Mouse (Mus musculus) adrenal gland, adult 2 months (tissue): ENCODE data around the gene Dennd1a. TPM values are rescaled to one million over a fixed set of nuclear protein-coding genes. Genes with fewer than 3 reads are reported as not detected.
A peak's percentile ranks its signal among the peaks of the same experiment; 100 is the strongest.

Experiments used
- DNase-seq: peaks from one replicate; pipeline ENCODE4 v3.0.0; 2021
- polyA plus RNA-seq: library from polyadenylated mRNA; depleted of rRNA; stranded (reverse); fragments of >200 nt; gene quantifications from 2 replicates; pipeline ENCODE4 v1.2.3, GENCODE M21; 2012
- total RNA-seq, 2 experiments: library from RNA; stranded (reverse); gene quantifications; 2 replicates each; pipeline ENCODE4 v1.2.3; 2021

Dennd1a gene
- total and polyA plus RNA-seq, 3 experiments, result 23.6 to 29.8 (median 26.4) TPM

DNA sequence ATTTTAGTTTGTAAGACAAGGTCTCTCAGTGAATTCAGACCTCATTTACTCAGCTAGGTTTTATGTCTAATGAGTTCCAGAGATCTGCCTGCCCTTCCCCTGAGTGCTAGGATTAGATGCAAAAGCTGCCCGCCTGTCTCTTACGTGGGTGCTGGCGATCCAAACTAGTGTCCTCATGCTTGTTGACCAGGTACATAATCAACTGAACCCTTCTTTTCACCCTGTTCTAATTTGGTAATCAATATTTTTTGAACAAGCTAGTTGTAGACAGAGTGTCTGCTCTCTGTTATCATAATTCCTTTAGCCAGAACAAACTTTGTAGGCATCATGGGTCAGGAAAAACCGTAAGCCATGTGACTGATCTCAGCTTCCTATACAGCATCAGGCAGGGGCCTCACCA lies 241.9 kb downstream of the Dennd1a start:
- DNase-seq, result no peak

DNA sequence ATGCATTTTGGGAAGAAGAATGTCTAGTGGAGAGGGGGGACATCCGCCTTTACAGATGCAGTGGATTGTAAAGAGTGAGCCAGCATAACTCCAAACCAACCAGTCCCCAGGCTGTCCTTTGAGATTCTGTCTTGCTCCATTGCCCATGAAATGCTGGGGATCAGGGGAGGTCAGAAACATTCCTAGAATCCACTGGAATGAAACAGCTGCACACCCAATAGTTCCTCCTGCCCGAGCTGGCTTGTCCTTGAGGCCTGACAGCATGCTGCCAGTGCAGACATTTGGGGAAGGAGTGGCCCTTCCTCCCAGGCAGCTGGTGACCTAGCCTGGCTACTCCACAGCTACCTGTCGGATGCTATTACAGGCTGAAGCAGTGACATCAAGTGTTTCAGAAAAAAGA lies 246.3 kb downstream of the Dennd1a start:
- peak; percentile 15 for DNase-seq

DNA sequence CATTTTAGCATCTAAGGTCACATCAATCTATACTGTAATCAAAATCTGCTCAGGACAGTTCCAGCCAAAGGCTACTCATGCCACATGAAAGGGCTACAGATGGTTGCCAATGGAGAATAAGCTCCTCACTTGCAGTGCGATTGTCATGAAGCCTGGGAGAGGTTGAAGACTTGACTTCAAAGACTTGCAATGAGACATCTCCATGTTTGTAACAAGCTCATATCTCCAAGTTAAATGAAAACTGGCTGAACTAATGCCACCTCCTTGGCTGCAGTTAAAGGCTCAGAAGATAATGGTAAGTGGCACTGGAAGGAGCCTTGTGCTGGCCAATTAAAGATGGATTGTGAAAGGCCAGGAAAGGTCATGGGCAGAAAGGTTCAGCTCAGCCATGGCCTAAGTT lies 247.6 kb downstream of the Dennd1a start:
- no peak for DNase-seq

DNA sequence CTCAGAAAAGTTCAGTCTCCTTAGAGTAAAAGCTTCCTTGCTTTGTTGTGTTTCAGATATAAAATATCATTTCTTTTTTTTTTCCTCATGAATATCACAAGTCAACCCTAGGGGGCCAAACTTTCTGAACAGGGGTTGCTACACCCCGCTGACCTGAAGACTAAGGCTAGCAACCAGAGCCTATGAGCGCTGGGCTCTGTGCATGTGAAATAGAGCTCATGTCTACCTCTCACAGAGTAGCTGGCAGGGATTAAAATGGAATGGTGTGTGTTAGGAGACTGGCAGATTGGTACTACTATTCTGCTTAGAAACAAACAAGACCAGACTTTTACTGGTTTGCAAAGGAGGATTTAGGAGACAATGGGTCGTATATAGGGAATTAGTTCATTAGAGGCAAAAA lies 258.9 kb downstream of the Dennd1a start:
- no peak for DNase-seq

DNA sequence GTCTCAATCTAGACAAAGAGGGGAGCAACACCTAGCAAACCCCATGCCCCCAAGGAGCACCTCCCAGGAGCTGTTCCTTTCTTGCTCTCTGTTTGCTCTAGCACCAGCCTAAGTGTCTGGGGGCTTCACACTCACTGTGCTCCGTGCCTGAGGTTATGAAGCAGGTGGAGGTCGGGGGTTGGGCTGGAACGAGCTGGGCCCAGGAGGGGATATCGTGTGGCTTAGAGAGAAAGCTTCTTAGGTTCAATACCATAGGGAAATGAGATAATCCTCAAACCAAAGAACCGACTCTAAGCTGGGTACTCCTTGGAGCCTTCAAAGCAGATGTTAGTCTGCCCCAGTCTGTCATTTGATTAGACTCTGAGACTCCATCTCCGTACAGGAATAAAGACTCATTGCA lies 261.6 kb downstream of the Dennd1a start:
- no peak for DNase-seq

DNA sequence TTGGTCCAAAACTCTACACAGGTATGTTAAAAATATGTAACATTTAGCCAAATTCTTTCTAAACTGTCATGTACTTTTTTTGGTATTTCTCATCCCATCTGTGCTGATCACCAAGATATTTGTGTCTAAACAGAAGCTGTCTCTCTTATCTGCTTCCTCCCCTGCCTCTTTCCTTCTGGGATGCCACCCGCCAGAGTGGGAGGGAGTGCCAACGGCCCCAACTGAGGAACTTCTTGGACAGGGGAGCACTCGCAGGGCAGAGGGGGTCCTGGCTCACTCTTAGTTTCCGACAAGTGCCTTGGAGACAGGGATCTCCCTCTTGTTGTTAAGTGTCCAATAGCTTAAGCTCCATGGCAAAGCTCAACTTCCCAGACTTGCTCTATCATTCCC lies 263.5 kb downstream of the Dennd1a start:
- no peak for DNase-seq

DNA sequence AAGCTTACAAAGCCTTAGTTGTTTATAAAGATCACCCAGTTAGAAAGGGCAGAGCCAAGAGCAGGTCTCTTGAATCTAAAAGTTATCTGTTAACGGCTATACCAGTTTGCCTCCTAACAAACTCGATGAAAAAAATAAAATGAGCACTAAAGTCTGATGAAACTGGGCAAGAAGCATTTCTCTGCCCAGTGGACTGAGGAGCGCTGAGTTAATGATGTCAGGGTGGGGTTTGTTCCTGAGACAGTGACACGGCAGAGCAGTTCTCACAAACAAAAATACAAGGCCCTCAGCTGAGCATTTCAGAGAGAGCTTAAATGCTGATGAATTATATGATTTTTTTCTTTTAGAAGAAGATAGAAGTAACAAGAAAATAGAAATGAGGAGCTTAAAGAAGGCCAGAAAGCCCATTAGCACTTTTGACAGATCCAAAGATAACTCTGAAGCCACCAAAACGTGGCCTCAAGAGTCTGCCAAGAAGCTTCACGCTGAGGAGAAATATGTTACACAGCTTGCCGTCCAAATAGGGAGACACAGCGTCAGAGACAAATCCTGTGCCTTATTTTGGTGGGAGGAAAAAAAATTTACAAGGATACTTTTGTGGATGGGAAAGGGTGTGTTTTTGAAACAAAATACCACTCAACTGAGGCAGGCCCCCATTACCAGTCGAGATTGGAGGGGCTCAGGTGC lies 264.0 kb downstream of the Dennd1a start:
- no peak for DNase-seq

DNA sequence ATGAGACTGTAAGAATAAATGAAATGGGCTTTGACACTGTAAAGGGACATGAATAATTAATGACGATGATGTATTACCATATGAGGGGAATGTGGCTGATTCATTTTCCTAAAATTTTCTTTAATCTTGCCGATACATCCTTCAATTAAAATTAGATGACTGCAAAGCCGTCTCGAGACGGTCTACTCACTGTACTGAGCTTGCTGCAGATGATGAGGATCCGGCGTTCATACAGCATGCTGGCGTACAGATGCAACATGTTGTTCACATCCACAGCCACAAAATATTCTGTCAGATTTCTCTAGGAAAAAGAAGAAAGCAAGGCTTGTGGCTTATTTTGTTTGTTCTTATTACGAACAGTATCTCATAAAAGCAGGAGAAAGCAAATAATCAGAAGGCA lies 266.0 kb downstream of the Dennd1a start:
- no peak for DNase-seq

DNA sequence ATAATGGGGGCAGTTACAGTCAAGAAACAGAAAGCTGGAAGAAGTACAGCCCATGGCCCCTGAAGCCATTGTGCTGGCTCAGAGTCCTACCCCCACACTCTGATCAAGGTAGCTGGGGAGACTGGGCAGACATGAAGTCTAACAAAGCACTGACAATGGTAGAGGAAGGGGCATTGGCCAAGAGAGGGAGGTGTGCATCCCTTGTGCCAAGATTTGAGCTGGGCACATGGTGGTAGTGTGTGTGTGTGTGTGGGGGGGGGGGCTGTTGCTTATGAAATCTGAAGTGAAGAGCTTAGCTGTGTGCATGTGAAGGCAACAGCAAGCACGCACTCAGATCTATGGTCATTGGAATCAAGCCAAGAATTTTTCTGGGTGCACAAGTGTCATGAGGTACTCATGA lies 272.5 kb downstream of the Dennd1a start:
- no peak for DNase-seq

DNA sequence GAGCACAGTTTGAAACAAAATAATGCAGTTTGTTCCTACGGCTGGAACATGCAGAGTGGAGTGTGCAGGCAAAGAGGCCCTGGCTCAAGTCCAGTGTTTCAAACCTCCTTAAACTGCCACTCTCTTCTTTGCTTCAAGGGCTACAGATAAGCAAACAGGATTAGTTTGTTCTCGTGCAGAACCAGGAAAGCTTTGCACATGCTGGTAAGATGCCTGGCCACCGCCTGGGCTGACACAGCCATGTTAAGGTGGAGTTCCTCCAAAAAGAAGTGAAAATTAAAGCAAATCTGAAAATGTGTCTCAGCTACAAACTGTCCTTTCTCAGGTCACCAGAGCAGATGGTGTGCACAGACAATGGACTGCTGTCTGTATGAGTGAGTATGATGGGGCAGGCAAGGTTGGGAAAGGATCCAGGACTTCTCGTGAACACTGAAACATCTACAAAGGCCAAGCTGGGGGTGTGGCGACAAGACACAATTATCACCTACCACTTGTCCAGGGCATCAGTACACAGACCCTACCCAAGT lies 273.3 kb downstream of the Dennd1a start:
- DNase-seq, result peak; percentile 27

DNA sequence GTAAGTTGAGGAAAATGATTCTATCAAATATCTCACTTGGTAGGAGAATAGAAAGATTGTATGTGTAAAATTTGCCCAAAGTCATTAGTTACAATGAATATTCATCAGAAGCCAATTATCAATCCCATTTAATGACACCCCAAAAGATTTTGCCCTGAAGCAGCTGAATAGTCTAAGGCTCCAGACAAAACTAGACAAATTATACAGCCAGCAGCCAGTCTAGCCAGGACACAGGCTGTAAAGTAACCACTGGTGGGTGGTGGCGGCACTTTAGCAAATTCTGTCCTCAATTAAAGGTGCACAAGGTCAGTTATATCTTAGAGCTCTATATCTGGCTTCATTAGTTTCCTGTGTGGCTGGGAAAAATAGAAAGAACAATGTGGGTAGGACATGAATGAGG lies 280.0 kb downstream of the Dennd1a start:
- DNase-seq, result no peak

DNA sequence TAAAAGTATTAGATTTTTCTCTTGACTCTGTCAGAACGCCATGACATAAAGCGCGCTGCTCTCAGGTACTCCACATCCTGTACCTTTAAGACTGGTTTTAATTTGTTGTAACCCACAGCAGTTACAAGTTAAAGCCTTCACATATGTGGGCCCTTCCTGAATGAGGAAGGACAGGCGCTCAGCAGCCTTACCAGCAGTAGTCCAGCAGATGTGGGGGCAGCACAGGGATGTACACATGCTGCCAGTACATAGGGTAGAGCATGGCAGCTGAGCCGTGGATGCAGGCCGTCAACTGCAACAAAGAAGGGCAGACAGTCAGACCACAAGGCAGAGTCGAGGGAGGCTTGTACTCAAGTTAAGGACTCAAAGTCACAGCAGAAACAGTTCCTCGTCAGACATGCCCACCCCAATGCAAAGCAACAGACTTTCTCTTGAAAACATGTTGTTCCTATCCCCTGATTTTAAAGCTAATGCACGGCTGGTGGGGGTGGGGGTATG lies 284.0 kb downstream of the Dennd1a start:
- DNase-seq, result no peak

DNA sequence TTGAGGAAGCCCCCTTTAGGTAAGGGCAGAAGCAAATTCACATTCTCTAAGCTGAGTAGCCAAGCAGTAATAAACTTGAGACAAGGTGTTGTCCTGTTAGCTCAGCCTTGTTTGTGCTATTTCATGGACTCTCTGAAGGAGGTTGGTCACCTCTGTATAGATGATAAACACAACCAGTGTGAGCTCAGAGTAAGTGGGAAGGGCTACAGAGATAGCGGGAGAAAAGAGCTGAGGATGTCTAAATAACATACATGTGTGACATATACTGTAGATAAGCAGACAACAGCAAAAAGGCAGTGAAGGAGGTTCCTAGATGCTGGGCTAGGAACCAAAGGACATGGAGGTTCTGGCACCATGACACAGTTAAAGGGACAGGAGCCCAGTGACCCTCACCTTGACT lies 286.2 kb downstream of the Dennd1a start:
- no peak for DNase-seq

DNA sequence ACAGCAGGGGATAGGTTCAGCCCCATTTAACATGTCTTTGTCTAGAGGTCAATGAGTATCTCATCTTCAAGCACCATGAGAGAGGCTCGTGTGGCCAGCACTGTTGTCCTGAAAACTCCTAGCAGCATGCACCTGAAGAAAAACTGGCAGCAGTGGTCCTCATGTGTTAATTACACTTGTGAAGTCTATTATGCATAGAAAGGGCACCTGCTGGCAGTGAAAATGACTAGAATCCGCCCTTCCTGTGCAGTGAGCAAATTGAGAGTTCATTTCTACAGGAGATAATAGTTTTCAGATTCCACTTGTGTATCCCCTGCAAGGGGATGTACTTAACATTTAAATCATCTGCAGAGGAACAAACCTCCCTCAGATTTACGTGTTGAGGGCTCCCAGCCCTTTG lies 289.2 kb downstream of the Dennd1a start:
- DNase-seq, result no peak

DNA sequence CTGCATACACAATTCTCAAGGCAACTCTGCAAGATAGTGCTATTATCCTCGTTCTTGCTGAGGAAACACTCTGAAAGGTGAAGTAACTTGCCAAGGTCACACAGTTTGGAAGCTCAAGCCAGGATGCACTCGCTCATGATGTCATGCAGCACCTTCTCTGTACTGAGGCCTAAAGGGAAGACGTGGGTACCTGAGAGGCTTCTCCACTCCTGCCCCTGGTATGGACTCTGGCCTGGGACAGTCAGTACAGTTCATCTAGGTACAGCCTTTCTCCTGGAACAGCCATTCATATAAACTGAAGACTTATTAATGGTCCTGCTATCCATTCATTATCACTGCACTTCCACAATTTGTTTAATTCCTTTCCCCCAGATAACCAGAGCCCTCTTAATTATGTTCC lies 298.1 kb downstream of the Dennd1a start:
- no peak for DNase-seq

DNA sequence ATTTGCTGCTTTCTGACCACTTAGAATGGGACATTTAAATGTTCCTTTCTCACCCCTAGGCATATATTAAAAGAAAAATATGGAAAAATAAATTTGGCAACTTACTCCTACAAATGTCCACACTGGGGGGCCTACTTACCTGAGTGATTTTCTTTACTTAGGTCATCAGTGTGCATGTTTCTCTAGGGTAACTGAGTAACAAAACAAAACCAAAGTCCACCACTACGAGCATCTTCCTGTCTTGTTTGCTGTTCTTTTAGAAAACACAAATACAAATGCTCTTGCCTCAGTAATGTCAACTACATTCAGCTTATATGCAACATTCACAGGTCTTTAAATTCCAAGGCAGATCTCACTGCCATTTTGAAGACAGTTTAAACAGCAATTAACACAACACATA lies 298.9 kb downstream of the Dennd1a start:
- no peak for DNase-seq

DNA sequence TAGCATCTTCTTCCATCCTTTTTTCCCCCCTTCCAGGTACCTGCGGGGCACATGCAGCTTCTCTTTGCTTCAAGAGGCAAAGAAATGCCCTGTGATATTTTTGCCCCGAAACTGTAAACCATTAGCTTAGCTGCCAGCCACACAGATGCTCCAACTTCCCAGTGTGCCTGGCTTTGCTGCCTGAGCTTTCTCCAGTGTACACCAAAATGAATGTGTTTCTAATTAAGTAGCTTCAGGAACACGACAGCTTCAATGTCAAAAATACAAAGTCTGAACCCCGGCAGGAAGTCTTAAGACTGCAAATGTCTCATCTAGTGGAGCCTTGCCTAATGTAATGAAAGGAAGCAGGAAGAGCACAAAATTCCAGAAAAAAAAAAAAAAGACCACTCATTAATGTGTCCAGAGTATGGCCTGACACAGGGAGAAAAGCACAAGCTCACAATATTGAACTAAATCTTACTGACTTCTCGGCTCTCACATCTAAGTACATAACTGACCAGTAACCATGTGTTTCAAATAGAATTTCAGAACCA lies 301.4 kb downstream of the Dennd1a start:
- DNase-seq, result no peak

DNA sequence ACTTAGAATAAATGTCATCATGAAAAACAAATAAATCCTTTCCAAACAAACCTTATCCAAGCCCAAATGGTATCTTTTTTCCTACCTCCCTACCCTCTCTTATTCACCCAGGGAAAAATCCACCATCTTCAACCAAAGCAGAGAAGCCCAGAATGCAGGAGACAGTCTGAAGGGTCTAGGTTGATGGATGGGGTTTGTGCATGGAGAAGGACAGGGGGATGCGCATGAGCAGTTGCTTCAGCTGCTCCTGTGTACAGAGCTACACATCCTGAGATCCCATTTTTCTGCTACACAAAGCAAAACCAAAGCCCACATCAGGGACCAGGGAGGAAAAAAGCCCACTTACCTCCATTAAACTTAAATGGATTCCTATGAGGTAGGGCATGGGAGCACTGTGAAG lies 304.5 kb downstream of the Dennd1a start:
- DNase-seq, result no peak

DNA sequence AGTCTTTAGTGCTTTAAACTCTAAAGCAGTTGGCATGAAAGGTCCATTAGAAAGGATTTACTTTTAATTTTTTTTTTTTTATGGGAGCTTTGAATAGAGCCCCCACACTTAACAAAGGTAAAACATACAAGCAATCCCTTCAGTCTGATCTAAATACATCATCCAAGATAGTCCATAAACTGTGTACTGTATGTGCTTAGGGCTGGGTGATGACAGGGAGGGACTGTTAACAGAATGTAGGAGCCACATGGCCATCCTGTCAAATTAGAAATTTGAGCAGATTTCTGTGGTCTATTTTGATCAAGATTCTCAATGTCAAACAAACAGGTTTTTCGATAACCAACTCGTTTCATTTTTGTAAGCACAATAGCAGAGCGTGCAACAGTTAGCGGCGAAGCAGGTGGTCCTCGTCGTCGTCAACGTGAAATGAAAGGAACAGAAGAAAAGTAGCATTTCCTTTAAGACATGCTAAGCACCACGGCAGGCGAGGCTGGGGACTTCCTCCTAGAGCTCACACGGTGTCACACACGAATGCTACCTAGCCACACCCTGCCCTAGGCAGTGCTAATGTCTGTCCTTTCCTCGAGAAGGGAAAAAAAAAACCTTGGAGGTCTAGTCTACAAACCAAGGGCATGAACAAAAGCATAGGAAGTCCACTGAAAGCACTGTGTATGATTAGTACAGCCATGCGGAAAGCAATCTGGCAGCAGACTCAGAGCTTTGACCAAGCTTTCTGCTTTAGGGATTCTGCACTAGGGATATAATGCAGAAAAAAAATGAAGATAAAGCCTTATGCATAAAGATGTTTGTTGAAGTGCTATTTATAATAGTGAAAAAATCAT lies 305.4 kb downstream of the Dennd1a start:
- DNase-seq, result no peak

DNA sequence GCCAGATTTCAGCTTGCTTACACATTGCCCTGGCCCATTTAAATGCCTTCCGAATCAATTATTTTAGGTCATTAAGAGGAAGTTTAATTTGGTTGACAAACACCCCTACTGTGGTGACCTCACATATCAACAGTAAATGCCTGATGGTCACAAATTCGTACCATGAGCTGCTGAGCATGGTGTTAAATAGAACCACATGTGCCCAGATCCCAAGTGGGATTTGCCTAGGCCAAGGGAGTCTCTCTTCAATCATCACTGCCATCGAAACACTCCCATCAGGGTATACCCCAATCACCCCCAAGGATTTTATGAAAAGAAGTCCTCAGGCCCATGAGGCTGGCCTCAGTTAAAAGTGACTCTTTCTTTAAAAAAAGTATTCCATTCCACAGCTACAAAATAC lies 313.0 kb downstream of the Dennd1a start:
- no peak for DNase-seq

DNA sequence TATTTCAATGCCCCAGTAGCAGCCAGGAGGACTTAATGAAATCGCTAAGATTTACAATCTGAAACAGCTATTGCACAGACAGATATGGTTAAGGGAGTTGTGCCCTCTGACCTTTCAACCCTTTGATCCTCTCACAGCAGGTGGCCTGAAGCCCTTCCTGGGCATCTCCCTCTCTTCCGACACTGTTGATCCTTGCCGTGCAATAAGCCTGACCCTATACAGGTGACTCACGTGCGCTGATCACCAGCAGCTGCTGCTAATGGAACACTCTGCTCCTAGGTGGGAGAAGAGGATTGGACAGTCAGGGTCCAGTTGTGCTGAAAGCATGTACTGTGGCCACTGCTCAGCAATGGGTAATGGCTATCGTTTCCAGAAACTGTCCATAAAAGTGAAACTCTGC lies 314.6 kb downstream of the Dennd1a start:
- no peak for DNase-seq

DNA sequence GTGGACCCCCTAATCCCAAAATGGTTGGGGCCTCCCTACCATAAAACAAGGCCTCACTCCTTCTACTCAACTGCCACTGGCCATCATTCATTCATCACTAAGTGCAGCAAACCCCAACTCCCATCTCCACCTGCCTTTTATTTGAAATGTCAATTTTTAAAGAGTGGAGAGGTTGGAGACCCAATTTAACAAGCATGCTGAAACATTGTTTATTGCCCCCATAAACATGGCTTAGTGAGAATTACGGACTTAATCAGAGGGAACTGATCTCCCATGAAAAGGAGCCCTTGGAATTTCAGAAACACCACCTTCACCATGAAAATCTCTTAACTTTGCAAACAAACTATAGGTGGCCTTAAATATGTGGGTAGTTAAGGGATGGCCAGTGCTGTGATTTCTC lies 315.5 kb downstream of the Dennd1a start:
- DNase-seq, result no peak
